Mouse (Mus musculus) 3134 (cell line): ENCODE measurements around the gene Fcer1g.

Source experiments
- DNase-seq: peaks from one replicate; pipeline ENCODE4 v3.0.0-alpha.2; 2011; ENCODE audit warnings: low spot score; ENCODE audit not compliant: insufficient read length; ENCODE audit errors: extremely low read depth

The Fcer1g gene

DNA sequence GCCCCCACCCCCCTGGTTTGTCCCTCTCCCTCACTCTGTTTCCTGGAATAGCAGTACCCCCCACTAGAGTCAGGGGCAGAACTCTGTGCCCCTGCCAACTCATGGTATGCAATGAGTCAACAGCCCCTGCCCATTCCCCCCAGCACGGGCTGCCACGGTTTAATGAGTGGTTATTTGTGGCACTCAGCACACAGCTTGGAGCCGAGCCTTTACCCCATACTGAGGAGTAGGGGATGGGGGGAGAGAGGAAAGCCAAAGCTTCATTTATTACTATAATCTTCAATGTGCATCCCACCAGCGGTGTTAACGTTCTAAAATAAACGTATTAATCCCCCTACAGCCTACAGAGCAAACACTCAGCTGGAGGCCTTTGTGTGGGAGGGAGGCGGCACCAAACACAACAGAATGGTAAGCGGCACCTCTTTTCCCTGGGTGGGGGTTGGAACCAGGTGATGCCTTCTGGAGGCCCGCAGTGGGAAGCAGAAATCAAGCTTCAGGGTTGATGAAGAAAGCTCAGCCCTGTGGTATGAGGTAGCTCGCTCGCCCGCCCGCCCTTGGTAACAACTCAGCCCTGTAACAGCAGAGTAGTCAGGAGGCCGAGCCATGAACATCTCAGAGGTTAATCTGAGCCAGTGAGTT, 44.6 kb downstream of the Fcer1g start:
- no peak for DNase-seq

DNA sequence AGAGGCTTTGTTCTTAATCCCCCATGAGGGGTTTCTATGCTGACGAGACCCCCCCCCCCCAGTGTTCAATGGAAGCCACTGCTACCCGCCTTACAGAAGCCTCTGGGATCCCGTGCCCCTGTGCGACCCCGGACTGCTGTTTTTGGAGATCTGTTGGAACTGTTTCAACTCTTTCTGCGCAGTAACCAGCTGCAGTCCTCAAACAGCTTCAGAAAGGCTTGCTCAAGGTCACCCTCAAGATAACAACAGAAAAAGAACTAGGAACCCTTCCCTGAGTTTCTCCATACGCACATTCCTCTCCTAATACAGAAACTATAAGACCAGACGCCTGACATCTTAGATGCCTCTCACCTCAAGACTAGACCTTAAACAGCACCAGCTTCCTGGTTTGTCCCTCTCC, 45.1 kb downstream of the Fcer1g start:
- DNase-seq = no peak

DNA sequence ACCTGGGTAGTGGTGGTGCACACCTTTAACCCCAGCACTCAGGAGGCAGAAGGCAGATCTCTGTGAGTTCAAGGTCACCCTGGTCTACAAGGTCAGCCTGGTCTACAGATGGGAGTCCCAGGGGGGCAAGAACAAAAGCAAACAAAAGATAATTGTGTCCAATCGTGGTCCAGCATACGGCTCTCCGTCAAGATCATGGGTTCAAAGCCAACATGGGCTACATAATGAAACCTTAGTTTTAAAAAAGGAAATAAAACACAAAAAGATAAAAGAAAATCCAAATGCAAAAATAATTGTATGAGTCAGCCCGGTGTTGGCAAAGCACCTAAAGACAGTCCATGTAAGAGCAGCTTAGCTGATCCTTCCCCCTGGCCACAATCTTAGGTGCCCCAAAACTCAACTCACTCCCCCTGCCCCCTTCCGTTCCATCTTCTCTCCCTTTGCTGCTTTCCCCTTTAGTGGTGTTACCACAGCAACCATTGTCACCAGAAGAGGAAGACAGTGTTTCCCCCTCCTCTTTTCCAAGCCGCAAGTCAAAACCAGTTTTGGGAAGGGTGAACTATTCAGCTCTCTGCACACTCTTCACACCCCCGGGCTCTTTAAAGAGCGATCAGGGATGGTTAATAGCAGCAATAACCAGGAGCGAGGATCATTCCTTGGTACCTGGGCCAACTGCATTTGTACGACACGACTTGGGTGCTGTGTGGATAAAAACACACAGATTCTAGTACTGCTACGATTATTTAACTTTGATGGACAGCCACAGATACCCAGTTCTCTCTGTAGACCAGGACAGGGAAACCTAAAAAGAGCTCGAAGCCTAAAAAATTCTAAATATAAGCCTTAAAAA, 46.1 kb downstream of the Fcer1g start:
- DNase-seq = no peak

DNA sequence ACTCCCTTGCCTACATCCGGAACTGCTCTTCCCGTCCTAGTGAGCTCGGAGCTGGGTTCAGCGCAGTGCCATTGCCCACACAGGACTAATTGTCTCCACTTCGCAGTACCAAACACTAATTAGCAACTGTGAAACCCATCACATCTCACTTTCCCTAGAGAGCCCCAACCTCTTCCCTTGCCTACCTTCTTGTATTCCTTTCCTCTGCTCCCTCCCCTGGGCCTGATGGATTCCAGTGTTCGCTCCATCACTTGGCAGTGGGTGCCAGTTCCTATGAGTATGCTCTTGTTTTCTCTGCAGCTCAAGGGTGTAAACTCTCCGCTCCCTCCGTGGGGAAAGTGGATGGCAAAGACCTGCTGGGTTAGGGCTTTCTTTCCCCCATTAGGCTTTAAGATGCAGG, 48.5 kb downstream of the Fcer1g start:
- no peak for DNase-seq

DNA sequence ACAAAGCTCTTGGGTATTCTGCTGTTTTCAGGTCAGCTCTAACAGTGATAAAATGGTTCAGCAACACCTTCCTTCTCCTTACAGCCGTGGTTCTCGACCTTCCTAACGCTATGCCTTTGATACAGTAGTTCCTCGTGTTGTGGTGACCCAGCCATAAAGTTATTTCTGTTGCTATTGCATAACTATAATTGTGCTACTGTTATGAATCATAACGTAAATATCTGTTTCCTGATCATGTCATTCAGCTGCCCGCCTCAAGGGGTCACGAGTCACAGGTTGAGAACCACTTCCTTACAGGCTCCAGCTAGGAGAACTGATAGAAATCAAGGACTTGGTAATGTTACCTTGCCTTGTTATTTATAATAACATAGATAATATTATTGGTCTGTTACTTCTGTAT, 49.9 kb downstream of the Fcer1g start:
- peak; percentile 37 for DNase-seq

DNA sequence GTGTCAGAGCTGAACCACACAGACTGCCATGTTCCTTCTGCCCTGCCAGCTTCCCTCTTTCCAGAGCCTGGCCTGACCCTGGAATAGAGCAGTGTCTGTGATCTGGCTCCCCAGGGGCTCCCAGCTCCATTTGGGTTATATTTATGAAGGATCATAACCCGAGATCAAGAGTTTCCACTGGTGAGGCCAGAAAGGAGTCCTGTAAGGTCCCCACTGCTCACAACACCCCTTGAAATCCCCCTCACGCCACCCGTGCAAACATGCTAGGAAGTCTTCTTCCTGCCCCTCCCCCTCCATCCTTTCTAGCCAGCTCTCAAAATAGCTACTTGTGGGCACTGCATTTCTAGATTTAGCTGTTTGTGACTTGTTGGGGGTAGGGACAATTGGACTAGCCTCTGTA, 50.5 kb downstream of the Fcer1g start:
- DNase-seq = no peak

DNA sequence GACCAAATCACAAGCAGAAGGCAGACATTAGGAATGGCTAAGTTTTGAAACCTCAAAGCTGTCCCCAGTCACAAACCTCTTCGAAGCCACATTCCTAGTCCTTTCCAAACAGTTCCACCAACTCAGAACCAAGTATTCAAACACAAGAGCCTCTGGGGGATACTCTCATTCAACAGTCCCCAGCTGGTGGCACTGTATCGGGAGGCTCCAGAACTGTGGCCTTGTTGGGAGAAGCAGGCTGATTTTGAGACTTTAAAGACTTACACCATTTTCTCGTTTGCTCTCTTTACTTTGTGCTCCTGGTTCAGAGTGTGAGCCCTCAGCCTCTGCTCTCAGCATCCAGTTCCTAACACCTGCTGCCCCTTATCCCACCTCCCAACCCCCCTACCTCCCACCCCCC, 51.1 kb downstream of the Fcer1g start:
- no peak for DNase-seq
